Mouse (Mus musculus) lung, adult 18-20 months (tissue): ENCODE data around the gene Hpse2.

Experiments
- DNase-seq, 2 experiments: peaks; one replicate each; pipeline ENCODE4 v3.0.0; 2022; ENCODE audit warnings: mixed read lengths in 2 of 2

Hpse2 gene

DNA sequence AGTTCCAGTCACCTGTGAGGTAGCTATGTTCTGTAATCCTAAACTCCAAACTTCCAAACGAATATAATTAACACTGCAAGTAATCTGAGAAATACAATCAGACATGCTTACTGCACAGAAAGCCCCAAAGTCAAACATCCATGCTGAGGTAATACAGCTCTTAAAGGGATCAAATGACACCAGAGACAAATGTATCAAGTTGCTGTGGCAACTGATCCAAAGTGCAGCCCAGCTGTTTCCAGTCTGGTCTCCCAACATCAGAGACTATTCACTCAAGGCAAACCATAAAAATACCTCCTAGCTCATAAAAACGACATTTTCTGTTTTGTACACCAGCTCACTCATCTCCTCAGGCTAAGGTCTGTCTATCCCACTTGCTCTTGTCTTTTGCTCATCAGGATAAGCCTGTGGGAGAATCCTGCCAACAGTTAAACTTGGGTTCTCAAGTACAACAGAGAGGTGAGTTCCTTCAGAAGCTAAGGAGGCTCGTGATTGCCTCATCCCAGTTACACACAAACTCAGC, 440.0 kb downstream of the Hpse2 start:
- DNase-seq, result no peak

DNA sequence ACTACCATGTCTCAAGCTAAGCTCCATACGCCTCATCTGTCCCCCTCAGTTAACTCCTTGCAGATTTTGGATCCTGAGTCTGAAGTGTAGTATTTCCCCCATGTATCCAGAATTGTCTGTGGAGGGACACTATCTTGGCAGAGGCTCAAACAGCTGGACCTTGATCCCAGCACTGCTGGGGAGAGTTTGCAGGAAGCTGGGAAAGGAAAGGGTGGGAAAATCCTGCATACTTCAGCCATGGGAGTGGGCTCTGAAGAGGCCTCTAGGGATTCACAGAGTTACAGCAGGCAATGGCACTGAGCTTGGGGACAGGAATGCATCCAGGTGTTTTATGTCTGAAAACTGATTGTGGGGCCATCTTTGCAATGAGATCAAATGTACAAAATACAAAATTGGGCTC, 450.6 kb downstream of the Hpse2 start:
- DNase-seq, result no peak

DNA sequence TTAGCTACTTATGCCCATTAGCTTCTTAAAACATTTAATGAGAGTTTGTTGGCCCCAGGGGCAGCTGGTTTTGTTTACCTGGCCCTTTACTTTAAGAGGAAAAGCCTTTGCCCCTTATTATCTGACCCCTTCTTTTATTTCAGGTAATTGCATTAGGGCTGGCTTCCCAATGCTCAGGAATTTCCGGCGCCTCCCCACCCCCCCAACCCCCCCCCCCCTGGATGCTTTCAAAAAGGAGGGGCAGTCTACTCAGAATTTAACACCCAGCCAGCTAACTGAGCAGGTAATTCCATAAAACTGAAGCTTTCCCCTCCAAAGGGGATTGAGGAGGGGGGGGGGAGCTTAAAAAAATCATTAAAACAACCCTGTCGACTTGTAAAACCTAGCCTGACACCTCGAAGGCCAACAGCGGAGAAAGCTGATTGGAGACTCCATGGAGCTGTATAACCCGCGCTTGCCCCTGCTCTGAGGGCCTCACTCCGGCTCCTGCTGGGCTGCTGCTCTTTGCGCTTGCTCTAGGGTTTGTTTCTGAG, 451.4 kb downstream of the Hpse2 start:
- DNase-seq, result no peak

DNA sequence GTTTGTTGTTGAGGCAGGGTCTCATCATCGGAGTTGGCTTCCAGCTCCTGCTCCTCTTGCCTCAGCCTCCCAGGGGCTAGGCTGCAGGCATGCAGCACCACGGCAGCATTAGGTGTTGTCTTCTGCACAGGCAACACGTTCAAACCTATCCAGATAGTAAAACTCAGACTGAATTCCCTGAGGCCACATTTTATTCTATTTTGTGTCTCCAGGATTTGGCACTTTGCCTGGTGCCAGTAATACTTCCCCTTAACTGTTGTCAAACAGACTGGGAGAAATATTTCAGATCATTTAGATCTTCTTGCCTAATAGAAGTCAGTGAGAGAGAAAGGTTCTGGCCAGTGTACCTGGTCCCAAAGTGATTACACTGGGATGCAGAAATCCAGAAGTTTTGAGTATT, 458.5 kb downstream of the Hpse2 start:
- DNase-seq, result no peak

DNA sequence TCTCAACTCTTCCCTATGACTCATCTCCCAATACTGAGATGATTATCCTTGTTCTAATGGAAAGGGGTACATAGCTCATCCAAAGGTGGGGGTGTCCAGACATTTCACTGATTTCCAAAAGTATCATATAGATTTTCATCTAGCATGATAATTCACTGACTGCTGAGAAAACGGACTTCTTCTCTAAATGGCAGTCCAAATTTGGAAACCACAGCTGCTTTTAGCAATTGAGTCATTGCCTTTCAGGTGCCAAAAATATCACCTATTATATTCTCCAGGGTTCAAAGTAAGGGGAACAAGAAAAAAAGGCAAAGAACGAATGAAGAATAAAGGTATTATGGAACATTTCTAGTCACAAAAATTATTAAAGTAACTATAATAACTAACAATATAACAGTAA, 459.9 kb downstream of the Hpse2 start:
- DNase-seq, result no peak

DNA sequence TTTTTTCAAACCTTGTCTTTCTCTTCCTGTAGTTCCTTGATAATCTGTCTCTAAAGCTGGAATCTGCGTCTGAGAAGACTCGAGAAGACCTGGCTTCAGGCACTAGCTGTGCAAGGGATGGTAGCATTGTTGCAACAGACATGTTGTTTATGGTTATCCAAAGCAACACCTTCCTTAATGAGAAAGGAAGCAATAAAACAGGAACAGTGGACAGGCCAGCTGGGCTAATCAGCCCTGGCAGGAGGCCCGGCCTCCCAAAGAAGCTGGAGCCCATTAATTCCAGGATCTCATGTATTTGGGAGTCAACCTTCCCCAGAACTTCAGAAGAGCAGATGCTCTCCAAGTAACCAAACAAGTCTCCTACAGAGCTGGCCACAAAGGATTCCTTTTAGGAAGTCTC, 465.5 kb downstream of the Hpse2 start:
- no peak for DNase-seq

DNA sequence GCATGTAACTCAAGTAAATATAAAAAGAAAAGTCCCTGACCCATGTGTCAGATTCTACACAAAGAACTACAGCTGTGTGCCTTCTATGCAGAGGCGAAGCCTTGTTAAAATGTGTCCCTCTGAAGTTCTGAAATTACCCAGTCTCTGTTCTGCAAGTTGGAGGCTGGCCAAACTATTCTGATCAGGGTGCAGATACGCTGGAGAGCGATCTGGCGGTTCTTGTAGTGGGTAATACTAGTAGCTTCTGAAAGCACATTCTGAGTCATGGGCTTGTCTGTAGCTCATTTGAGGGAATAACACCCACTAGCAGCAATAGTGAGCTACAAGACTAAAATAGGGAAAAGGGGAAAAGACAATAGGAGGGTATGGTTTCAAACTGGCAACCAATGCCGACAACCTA, 474.5 kb downstream of the Hpse2 start:
- DNase-seq, result no peak

DNA sequence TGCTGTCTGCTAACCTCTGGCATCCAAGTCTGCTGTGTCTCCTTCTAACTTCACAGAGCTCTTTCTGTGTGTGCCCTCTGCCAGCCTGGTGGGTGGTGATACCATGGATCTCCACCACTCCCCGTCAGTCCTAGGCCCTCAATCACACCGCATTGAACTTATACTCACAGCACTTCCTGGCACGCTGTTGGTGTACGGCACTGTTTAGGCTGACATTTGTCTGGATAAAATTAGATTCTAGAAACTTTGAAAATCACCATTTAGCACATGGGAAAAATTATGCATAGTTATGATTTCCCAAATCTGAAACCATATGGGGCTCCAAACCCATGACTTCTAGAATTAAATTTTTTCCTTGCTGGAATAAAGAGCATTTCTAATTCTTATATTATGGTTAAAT, 478.4 kb downstream of the Hpse2 start:
- DNase-seq, result no peak

DNA sequence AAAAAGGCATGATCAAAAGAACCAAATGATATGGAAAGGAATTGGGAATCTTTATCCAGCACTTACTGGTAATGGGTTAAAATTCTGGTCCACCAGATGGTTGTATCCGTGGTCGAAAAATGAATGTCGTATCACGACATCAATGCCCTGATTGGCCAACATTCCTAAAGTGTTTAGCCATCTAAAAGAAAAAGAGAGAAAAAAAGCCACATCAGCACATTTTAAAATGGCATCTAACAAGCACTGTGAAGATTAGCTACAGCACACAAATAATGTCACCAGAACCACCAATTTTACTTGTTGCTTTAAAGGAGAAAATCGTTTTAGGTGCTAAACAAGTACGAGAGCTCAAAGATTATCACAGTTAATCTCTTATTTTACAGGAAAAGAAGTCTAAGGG, 479.6 kb downstream of the Hpse2 start:
- DNase-seq, result no peak

DNA sequence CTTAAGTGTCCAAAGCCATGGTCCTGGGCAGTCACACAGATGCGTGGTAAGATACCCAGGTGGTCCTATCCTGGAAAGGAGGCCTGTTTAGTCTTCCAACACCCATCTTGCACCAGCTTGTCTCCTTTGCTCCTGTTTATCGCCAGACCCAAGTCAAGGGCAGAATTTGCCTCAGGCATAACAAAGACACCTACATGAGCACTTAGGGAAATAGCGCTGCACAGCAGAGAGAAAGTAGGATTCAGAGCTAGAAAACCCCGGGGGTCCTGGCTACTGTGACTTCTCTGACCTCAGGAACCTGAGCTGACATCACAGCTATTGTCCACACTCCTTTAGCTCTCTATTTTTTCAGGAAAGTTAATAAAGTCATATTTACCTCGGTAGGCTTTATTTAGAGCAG, 481.8 kb downstream of the Hpse2 start:
- no peak for DNase-seq

DNA sequence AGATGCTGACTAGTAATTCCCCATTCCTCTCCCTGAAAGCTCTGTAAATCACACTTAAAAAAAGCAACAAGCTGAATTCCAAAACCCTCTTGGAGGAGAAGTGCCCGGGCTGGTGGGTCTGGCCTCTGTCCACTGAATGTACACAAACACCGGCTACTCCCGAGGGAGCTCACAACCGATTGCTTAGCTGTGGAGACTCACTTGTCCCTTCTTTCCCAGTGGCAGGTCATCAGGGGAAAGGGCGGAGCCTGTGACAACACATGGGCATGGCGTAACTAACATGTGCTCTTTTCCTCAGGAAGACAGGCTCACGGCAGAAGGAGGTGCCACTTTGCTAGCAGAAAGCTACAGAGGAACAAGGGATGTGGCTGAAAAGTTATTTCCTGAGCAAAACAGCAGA, 483.4 kb downstream of the Hpse2 start:
- peak in 1 of 2 experiments; percentile 6 for DNase-seq

DNA sequence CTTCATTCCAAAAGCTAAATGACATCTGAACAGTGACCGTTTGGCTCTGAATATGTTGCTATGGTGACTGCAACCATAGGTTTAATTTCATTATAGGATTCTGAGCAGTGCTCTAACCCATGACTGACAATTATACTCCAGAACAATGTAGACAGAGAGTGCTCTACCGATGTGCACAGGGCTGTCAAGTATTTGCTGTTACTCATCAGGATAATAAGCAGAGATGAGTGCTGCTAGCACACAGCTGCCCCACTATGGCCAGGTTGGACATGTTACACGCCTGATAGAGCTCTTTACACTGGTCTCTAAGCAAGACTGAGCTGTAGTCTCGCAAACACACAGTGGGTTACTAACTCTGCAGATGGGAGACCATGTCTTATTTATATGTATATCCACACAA, 483.9 kb downstream of the Hpse2 start:
- DNase-seq, result no peak

DNA sequence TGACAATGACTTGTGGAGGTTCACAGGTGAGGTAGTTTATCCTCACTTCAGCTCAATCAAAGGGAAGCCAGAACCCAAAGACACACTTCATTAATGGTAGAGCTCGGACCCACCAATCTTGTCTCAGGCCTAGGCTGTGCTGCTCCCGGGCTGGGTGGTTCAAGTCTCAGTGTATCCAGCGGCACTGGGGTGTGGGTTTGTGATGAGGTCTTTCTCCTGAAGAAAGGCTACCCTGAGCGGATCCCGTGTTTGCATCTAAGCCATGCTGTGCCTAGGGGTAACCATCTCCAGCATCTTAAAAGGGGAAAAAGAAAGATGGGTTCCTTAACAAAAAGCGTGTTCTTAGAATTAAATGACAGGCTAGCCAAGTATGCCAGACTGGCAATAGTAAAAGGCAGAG, 484.3 kb downstream of the Hpse2 start:
- no peak for DNase-seq

DNA sequence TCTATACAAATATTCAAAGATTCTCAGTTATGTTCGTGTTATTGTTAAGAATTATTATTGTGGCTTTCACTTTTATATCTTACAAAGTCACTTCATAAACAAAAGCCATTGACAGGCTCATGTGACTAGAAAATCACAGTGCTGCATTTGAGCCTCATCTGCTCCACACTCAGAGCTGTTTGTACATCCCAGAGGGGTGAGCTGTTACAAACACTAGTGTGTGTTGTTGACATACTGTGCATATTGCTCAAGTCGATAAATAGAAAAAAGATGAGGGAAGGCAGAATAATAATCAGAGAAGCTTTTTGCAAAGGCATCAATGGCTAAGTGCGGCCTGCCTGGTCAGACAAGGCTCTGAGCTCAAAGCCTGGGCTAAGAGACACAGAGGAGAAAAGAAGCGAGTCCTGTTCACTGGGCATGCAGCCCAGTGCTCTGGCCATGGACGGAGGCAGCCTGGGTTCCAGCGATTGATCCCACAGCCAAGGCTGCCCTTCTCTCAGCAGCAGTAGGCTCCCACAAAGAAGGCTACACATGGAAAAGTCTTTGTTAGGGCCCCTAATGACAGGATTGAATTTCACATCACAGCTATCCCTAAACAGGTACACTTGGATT, 485.6 kb downstream of the Hpse2 start:
- DNase-seq, result no peak

DNA sequence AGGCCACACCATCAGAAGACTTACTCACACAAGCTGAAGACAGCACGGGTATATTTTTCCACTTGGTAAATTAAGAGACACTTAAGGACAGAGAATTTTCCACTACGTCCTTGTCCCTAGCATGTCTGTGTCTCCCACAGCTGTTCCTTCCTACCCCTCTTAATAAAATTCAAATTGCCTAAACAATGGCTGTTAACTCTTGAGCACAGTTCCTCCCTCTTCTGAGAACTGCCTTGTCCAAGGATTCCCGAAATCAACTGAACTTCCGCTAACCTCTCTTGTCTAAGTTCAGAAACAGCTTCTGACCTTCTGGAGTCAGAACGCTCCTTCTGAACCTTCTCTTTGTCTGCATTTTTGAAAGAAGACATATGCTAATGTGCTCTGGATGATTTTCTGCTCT, 496.6 kb downstream of the Hpse2 start:
- DNase-seq, result no peak

DNA sequence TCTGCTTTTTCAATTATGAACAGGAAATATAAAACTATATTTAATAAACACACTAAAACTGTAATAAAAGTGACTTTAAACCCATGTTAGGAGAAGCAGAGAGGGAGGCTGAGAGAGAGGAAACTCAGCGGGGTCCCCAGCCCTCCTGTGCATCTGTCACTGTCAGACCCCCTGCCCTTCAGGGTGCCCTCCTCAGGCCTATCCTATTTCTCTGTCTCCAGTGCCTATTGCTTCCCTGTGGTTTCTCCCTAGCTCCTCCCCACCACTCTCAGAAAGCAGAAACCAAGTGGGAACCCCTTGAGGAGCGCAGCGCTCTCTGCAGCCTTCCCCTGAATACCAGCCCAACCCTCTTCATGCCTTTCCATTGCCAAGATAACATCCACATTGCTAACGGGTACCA, 510.5 kb downstream of the Hpse2 start:
- DNase-seq, result no peak

DNA sequence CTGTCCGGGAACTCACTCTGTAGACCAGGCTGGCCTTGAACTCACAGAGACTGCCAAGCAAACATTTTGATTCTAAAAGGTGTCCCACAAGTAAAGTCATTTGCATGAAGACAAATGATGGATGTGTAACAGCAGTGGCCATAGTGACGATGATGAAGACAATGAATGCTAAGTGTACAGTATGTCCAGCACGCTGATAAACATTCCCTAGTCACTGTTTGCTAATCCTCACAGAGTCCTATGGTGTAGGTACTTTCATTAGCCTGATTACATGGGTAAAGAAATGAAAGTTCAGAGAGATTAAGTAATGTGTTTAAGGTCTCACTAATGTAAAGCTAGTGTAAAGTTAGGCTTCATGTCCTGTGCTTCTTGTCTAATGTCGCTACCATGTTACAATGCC, 511.6 kb downstream of the Hpse2 start:
- DNase-seq, result no peak

DNA sequence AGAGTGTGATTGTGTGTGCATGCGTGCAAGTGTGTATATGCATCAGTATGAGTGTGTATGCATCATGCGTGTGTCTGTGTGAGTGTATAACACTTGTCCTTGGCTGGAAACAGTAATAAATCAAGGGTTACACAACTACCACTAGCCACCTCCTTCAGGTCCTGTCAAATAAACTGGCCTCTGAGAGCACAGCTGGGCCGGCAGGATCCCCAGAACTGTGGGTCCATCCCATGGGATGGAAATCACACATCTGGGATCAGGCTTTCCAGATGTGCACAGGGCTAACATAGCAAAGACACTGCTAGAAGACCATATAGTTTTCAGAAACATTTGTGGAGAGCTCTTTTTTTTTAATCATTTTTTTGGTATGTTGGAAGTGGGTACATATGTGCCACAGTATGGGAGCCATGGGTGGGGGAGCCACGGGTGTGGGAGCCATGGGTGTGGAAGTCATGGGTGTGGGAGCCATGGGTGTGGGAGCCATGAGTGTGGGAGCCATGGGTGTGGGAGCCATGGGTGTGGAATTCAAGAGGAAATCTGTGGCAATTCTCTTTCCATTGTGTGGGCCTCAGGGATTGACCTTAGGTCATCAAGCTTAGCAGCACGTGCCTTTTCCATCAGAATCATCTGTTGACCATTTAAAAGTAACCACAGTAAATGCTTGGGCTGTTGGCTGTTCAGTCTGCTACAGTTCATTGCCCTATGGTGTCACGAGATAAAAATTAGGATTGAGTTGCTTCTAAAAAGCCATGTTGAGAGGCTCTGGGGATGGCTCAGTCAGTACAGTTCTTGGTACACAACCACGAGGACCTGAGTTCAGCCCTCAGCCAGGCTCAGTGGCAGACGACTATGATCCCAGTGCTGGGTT, 518.3 kb downstream of the Hpse2 start:
- DNase-seq, result no peak

DNA sequence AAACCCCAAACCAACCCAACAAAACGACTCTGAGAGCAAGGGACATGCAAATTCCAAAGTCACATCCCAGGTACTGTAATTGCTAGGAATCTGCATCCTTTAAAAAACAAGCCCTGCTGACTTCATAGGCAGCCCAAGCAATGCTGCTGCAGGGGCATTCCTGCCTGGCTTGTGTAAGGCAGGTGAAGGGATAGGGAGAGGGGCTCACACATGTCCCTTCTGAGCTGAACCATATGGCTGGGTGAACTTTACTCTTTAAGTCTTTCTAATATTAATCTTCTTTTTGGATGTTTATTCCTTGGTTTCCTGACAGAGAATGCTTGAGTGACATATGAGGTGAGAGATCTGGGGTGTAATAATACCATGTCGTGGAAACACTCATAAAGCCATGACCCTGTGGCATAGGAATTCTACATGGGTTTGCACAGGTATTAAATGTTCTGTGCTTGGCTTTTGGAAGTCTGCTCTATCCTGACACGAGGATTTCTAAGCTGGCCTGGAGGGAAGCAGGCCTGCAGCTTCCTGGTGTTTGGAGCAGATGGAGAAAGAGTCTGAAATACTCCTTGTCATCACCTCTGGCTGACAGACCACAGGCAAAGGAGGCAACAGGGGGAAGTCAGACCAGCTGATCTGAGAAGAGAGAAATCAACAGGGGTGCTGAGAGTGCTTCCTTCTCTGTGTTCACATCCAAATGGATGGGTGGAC, 519.0 kb downstream of the Hpse2 start:
- no peak for DNase-seq

DNA sequence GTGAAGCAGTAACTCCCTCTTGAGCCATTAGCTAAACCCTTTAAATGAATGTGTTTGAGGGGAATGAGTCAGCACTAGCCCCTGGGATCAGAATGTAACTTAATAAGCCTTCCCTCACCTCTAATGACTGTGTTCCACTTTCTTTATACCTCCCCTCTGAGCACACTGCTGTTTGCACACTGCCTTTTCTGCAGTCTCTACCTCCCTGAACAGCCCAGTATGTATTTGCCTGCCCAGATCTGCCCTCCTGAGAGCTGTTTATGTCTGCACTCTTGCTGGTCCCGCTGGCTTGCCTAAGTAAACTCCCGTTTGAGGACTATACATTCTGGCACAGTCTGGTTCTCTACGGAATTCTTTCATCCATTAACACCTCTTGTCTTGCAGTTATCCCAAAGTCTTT, 525.1 kb downstream of the Hpse2 start:
- DNase-seq, result no peak

DNA sequence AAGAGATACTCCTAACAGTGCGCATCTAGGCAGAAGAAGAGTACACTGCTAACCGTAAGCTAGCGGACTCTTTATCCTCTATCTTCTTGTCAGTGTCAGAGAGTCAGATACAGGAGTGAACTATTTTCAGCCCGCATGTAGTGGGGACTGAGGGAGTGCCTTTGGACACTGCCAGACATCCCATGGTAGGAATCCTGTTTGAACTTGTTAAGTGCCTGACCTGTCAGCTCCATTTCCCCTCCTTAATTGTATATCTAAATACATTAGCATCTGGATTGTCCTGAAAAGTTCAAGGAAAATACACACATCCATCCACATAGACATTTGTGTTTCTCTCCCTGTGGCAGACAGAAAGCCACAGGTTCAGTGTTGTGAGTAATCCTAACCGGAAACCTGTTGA, 531.1 kb downstream of the Hpse2 start:
- no peak for DNase-seq

DNA sequence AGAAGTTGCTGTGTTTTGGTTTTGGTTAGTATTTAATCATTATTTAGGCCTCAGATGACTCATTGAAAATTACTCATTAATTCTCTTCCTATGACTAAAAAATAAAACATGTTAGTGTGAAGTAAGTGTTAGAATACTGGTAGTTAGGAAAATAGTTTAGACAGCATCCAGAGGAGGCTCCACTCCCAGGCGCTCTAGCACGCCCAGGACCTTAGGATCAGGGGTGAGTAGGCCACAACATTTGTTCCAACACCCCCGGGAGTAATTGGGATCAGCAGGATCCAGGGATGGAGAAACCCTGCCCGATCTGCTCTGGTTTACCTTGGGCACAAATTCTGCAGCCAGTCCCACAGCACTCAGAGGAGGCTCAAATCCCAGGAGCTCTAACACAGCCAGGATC, 532.5 kb downstream of the Hpse2 start:
- DNase-seq, result no peak

DNA sequence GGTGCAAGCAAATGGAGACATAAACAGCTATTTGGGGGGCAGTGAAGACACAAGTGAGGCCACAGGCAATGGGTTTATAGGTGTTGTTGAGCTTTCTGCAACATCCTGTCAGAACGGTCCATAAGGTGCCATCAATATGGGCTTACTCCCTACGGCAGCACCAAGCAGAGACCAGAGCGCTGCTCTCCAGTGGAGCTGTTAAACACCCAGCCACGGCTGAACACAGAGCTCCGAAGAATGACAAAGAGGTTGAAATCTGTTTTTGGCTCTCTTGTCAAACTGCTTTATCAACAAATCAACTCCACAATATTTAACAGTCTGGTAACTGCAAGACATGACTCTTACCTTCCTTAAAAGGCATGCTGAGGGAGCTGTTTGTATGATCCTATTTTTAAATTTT, 537.7 kb downstream of the Hpse2 start:
- no peak for DNase-seq
